Mouse (Mus musculus) megakaryocyte progenitor cell, adult 5-6 weeks (primary cell): Measurements from ENCODE around the gene Olfr1432. TPM values are rescaled to one million over a fixed set of nuclear protein-coding genes. Genes with fewer than 3 reads are reported as not detected.
"Not testable (repeated sequence)": the region's sequence is repeated elsewhere in the genome, so short reads cannot be mapped to it uniquely, and the experiment has no call there.

Experiments
- ATAC-seq: replicated peaks from 2 replicates; pipeline ENCODE4 v1.8.0; 2016; ENCODE audit warnings: mild to moderate bottlenecking, moderate TSS enrichment, inconsistent platforms; ENCODE audit not compliant: poor library complexity
- total RNA-seq, 2 experiments: library from RNA; stranded (forward) in 1 of 2; stranded (reverse) in 1 of 2; fragments of 157-497, 149-512 nt in 1 of 2; fragments of 200-1000 nt in 1 of 2; gene quantifications; 2 replicates each; pipeline versions ENCODE4 v1.2.3 to v1.2.4; 2015 to 2017

Gene Olfr1432
- not detected in 2 replicates for total RNA-seq (2015)
- total RNA-seq (2017): not detected in 2 replicates

GRCm38 (mm10) chr19:12232496-12232895 lies at the start of gene Olfr1432:
Gene Olfr1432 (minus strand): TSS chr19:12232596.
- ATAC-seq: not testable (repeated sequence)

- ATAC-seq: no peak
These were observed 47.2 kb upstream of the Olfr1432 start, which contains the start of gene Olfr1434 for GRCm38 (mm10) chr19:12279554-12279953. Gene Olfr1434 (plus strand): TSS chr19:12279854.

GRCm38 (mm10) chr19:12260732-12261131 lies 28.3 kb upstream of the Olfr1432 start, which contains the start of gene Olfr235:
Gene Olfr235 (plus strand): TSS chr19:12261032.
- no peak for ATAC-seq

GRCm38 (mm10) chr19:12241559-12241958 lies 9.2 kb upstream of the Olfr1432 start, which contains the start of gene Olfr262:
Gene Olfr262 (minus strand): TSS chr19:12241659.
- no peak for ATAC-seq

- no peak for ATAC-seq
These were observed 32.1 kb downstream of the Olfr1432 start, which contains the start of gene Olfr1431 for GRCm38 (mm10) chr19:12200334-12200733. Gene Olfr1431 (plus strand): TSS chr19:12200634.

- not testable (repeated sequence) for ATAC-seq
These were observed 33.3 kb downstream of the Olfr1432 start for GRCm38 (mm10) chr19:12199076-12199475.

Other genes starting within 250 kb of the Olfr1432 start
- gene Olfr1423, start 191.3 kb downstream of the Olfr1432 start, total RNA-seq (2015): 0.07 TPM in 1 of 2 replicates, not detected in the other
- not detected in 2 replicates for gene Olfr1423, start 191.3 kb downstream of the Olfr1432 start, total RNA-seq (2017)
- not detected in 2 replicates for gene Olfr1424, start 169.9 kb downstream of the Olfr1432 start, total RNA-seq (2015)
- not detected in 2 replicates for gene Olfr1424, start 169.9 kb downstream of the Olfr1432 start, total RNA-seq (2017)
- not detected in 2 replicates for gene Olfr1425, start 154.9 kb downstream of the Olfr1432 start, total RNA-seq (2015)
- gene Olfr1425, start 154.9 kb downstream of the Olfr1432 start, total RNA-seq (2017): not detected in 2 replicates
- gene Olfr1426, start 140.6 kb downstream of the Olfr1432 start, total RNA-seq (2015): not detected in 2 replicates
- not detected in 2 replicates for gene Olfr1426, start 140.6 kb downstream of the Olfr1432 start, total RNA-seq (2017)
- not detected in 2 replicates for gene Olfr1427, start 129.3 kb downstream of the Olfr1432 start, total RNA-seq (2015)
- not detected in 2 replicates for gene Olfr1427, start 129.3 kb downstream of the Olfr1432 start, total RNA-seq (2017)
- gene Olfr1428, start 116.7 kb downstream of the Olfr1432 start, total RNA-seq (2015): not detected in 2 replicates
- gene Olfr1428, start 116.7 kb downstream of the Olfr1432 start, total RNA-seq (2017): not detected in 2 replicates
- not detected in 2 replicates for gene Olfr76, start 109.4 kb downstream of the Olfr1432 start, total RNA-seq (2015)
- gene Olfr76, start 109.4 kb downstream of the Olfr1432 start, total RNA-seq (2017): not detected in 2 replicates
- gene Olfr1555-ps1, start 62.5 kb downstream of the Olfr1432 start, total RNA-seq (2015): not detected in 2 replicates
- gene Olfr1555-ps1, start 62.5 kb downstream of the Olfr1432 start, total RNA-seq (2017): not detected in 2 replicates
- not detected in 2 replicates for gene Olfr1431, start 32.0 kb downstream of the Olfr1432 start, total RNA-seq (2015)
- not detected in 2 replicates for gene Olfr1431, start 32.0 kb downstream of the Olfr1432 start, total RNA-seq (2017)
- gene Olfr262, start 9.1 kb upstream of the Olfr1432 start, total RNA-seq (2015): not detected in 2 replicates
- not detected in 2 replicates for gene Olfr262, start 9.1 kb upstream of the Olfr1432 start, total RNA-seq (2017)
- gene Olfr235, start 28.4 kb upstream of the Olfr1432 start, total RNA-seq (2015): not detected in 2 replicates
- not detected in 2 replicates for gene Olfr235, start 28.4 kb upstream of the Olfr1432 start, total RNA-seq (2017)
- not detected in 2 replicates for gene Olfr1434, start 47.3 kb upstream of the Olfr1432 start, total RNA-seq (2015)
- gene Olfr1434, start 47.3 kb upstream of the Olfr1432 start, total RNA-seq (2017): not detected in 2 replicates
- gene Olfr1436, start 66.5 kb upstream of the Olfr1432 start, total RNA-seq (2015): not detected in 2 replicates
- not detected in 2 replicates for gene Olfr1436, start 66.5 kb upstream of the Olfr1432 start, total RNA-seq (2017)
- not detected in 2 replicates for gene Olfr1437, start 92.5 kb upstream of the Olfr1432 start, total RNA-seq (2015)
- not detected in 2 replicates for gene Olfr1437, start 92.5 kb upstream of the Olfr1432 start, total RNA-seq (2017)
- gene Olfr1438-ps1, start 103.3 kb upstream of the Olfr1432 start, total RNA-seq (2015): not detected in 2 replicates
- not detected in 2 replicates for gene Olfr1438-ps1, start 103.3 kb upstream of the Olfr1432 start, total RNA-seq (2017)
- not detected in 2 replicates for gene Olfr1440, start 154.7 kb upstream of the Olfr1432 start, total RNA-seq (2015)
- not detected in 2 replicates for gene Olfr1440, start 154.7 kb upstream of the Olfr1432 start, total RNA-seq (2017)
- not detected in 2 replicates for gene Olfr1441, start 184.8 kb upstream of the Olfr1432 start, total RNA-seq (2015)
- gene Olfr1441, start 184.8 kb upstream of the Olfr1432 start, total RNA-seq (2017): not detected in 2 replicates
- not detected in 2 replicates for gene Pfpl, start 195.3 kb upstream of the Olfr1432 start, total RNA-seq (2015)
- gene Pfpl, start 195.3 kb upstream of the Olfr1432 start, total RNA-seq (2017): not detected in 2 replicates
- 74.6 and 105 TPM in 2 replicates for gene Mpeg1, start 228.2 kb upstream of the Olfr1432 start, total RNA-seq (2015)
- gene Mpeg1, start 228.2 kb upstream of the Olfr1432 start, total RNA-seq (2017): 41.8 and 52.4 TPM in 2 replicates